Mouse (Mus musculus) cerebellum, postnatal 14 days (tissue): ENCODE measurements around the gene Plbd2.

Experiments used
- DNase-seq, 2 experiments: peaks; one replicate each; pipeline ENCODE4 v3.0.0; 2021; ENCODE audit warnings: mixed read lengths in 2 of 2

The Plbd2 gene

GRCm38 (mm10) chr5:120435731-120436501, 67.5 kb downstream of the Plbd2 start:
- DNase-seq, result peak; percentile 30 to 32

- peak in 1 of 2 experiments; percentile 25 for DNase-seq
Measured at GRCm38 (mm10) chr5:120435006-120435681, 68.3 kb downstream of the Plbd2 start.

GRCm38 (mm10) chr5:120434231-120434735, 69.1 kb downstream of the Plbd2 start:
- peak in 1 of 2 experiments; percentile 16 for DNase-seq
